Mouse (Mus musculus): ENCODE results near the gene Chpf. TPM values are rescaled to one million over a fixed set of nuclear protein-coding genes. Genes with fewer than 3 reads are reported as not detected.

Gene Chpf
- polyA plus RNA-seq, 1 experiment from 2014 or later = 38.4 TPM

DNA sequence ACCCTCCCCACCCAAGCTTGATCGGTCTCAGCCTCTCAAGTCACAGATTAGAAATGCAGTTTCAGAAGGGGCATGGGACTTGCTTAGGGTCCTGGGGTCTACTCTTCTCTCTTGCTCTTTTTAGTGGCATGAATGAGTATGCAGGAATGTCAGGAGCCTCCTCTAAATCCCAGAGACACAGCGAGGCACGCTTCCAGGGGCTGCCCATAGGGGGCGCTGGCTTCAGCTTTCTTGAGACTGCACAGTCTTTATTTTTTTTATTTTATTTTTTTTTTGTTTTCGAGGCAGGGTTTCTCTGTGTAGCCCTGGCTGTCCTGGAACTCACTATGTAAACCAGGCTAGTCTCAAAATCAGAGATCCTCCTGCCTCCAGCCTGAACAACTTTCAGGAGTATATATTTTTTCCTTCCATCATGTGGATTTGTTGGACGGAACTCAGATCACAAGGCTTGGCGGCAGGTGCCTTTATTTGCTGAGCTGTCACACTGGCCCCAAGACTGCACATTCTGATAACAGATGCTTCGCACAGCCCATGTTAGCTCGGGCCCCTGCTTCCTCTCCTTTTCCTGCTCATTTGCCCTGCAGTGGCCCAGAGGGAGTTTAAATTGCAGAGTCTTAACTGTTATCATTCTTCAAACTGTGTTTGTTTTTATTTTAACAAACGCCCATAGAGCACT lies 53.2 kb downstream of the Chpf start:
- Histone ChIP-seq H3K27ac (ENCODE audit: low read length) (no peak overlapping the region), H3K9ac (replicated peaks; ENCODE audit: low read depth, low read length) (no peak overlapping the region), H3K36me3 (ENCODE audit: control insufficient read depth, insufficient read depth, low read length) (no peaks in the 10 kb centered on the region; the same call in 1 of the 2 replicates), H3K4me1 (ENCODE audit: control insufficient read depth, insufficient read depth, low read length) (peaks cover 13% of the 10 kb centered on the region; the same call in 1 of the 2 replicates), H3K4me3 (ENCODE audit: low read depth, low read length) (no peak overlapping the region), H3K27me3 (ENCODE audit: control insufficient read depth, insufficient read depth, low read length) (peaks cover 7% of the 10 kb centered on the region), H3K4me2 (replicated peaks; ENCODE audit: low read depth, low read length) (no peak overlapping the region), H3K9me3 (ENCODE audit: control insufficient read depth, low read depth, low read length) (no peaks in the 10 kb centered on the region)
- ATAC-seq (ENCODE audit: insufficient number of reproducible peaks, insufficient read depth, low FRiP score, low read depth) = no peak
- 21% methylated on average over 10 of the region's 10 CpGs for WGBS

Other genes with a start within 250 kb of the Chpf start
- not detected in 2 replicates for gene A630095N17Rik, start 247.2 kb downstream of the Chpf start, polyA plus RNA-seq (2014; fragmentation: Nextera tagmentation; extraction: Ambion mirVana)
- 14.3 and 14.4 TPM in 2 replicates for gene Dnajb2, start 242.9 kb downstream of the Chpf start, polyA plus RNA-seq (2014; fragmentation: Nextera tagmentation; extraction: Ambion mirVana)
- gene Ptprn, start 214.8 kb downstream of the Chpf start, polyA plus RNA-seq (2014; fragmentation: Nextera tagmentation; extraction: Ambion mirVana) = 2.4 and 2.9 TPM in 2 replicates
- gene Resp18, start 200.9 kb downstream of the Chpf start, polyA plus RNA-seq (2014; fragmentation: Nextera tagmentation; extraction: Ambion mirVana) = 8.1 and 9.8 TPM in 2 replicates
- 126 and 127 TPM in 2 replicates for gene Dnpep, start 161.3 kb downstream of the Chpf start, polyA plus RNA-seq (2014; fragmentation: Nextera tagmentation; extraction: Ambion mirVana)
- gene Des, start 119.0 kb downstream of the Chpf start, polyA plus RNA-seq (2014; fragmentation: Nextera tagmentation; extraction: Ambion mirVana) = 43.7 and 51.0 TPM in 2 replicates
- 53.8 and 54.9 TPM in 2 replicates for gene Speg, start 104.0 kb downstream of the Chpf start, polyA plus RNA-seq (2014; fragmentation: Nextera tagmentation; extraction: Ambion mirVana)
- 75.2 and 84.5 TPM in 2 replicates for gene Gmppa, start 43.4 kb downstream of the Chpf start, polyA plus RNA-seq (2014; fragmentation: Nextera tagmentation; extraction: Ambion mirVana)
- 0.16 and 0.25 TPM in 2 replicates for gene Asic4, start 28.9 kb downstream of the Chpf start, polyA plus RNA-seq (2014; fragmentation: Nextera tagmentation; extraction: Ambion mirVana)
- gene Tmem198, start 225 bp upstream of the Chpf start, polyA plus RNA-seq (2014; fragmentation: Nextera tagmentation; extraction: Ambion mirVana) = 1.6 and 1.7 TPM in 2 replicates
- 77.0 and 79.0 TPM in 2 replicates for gene Obsl1, start 27.1 kb upstream of the Chpf start, polyA plus RNA-seq (2014; fragmentation: Nextera tagmentation; extraction: Ambion mirVana)
- 7.2 and 7.4 TPM in 2 replicates for gene Inha, start 27.8 kb upstream of the Chpf start, polyA plus RNA-seq (2014; fragmentation: Nextera tagmentation; extraction: Ambion mirVana)
- gene Stk11ip, start 42.2 kb upstream of the Chpf start, polyA plus RNA-seq (2014; fragmentation: Nextera tagmentation; extraction: Ambion mirVana) = 16.8 and 19.0 TPM in 2 replicates
- 16.5 and 19.7 TPM in 2 replicates for gene Slc4a3, start 67.0 kb upstream of the Chpf start, polyA plus RNA-seq (2014; fragmentation: Nextera tagmentation; extraction: Ambion mirVana)

All from stomach, embryonic 14.5 days (tissue).